Mouse (Mus musculus) forebrain, postnatal 0 days (tissue): ENCODE results near the gene Camsap2. TPM values are rescaled to one million over a fixed set of nuclear protein-coding genes. Genes with fewer than 3 reads are reported as not detected.
A peak's percentile ranks its signal among the peaks of the same experiment; 100 is the strongest.

ENCODE experiments used
- ATAC-seq: fragments of 200-750 bp; cut with Nextera tagmentation; 2 replicates; pipeline ENCODE4 v1.8.0; 2017; ENCODE audit warnings: mild to moderate bottlenecking, moderate library complexity
- DNase-seq: peaks from one replicate; pipeline ENCODE4 v3.0.0-alpha.2; 2015
- H3K27ac ChIP-seq: fragments of 300-500 bp; sonication (generic); 2 replicates; pipeline ENCODE4 v1.5.1; 2014; ENCODE audit warnings: low read depth, mild to moderate bottlenecking, antibody characterized with exemption, low read length, moderate library complexity, mixed read lengths
- H3K27me3 ChIP-seq: fragments of 300-500 bp; sonication (generic); 2 replicates; pipeline ENCODE4 v1.6.1; 2014; ENCODE audit warnings: mild to moderate bottlenecking, low read length, mixed read lengths; ENCODE audit not compliant: insufficient read depth
- H3K36me3 ChIP-seq: fragments of 300-500 bp; sonication (generic); 2 replicates; pipeline ENCODE4 v1.6.1; 2014; ENCODE audit warnings: mild to moderate bottlenecking, moderate library complexity; ENCODE audit not compliant: insufficient read depth
- H3K4me1 ChIP-seq: fragments of 300-500 bp; sonication (generic); 2 replicates; pipeline ENCODE4 v1.6.1; 2014; ENCODE audit warnings: antibody characterized with exemption; ENCODE audit not compliant: insufficient read depth
- H3K4me2 ChIP-seq: fragments of 300-500 bp; sonication (generic); 2 replicates; pipeline ENCODE4 v1.6.1; 2014; ENCODE audit warnings: low read depth, mild to moderate bottlenecking, moderate library complexity
- H3K4me3 ChIP-seq: fragments of 300-500 bp; sonication (generic); 2 replicates; pipeline ENCODE4 v1.5.1; 2014; ENCODE audit warnings: low read depth, low read length, mixed read lengths
- H3K9ac ChIP-seq: fragments of 300-500 bp; sonication (generic); 2 replicates; pipeline ENCODE4 v1.6.1; 2014; ENCODE audit warnings: mild to moderate bottlenecking
- H3K9me3 ChIP-seq: fragments of 300-500 bp; sonication (generic); 2 replicates; pipeline ENCODE4 v1.6.1; 2016; ENCODE audit warnings: low read length
- CTCF ChIP-seq: sonication (generic); IDR thresholded peaks from 2 replicates; pipeline ENCODE4 v1.5.1; 2016; ENCODE audit warnings: antibody characterized with exemption, control low read depth, low read depth
- WGBS: fragments of 180-500 bp; shearing (Covaris S2); extraction: QIAGEN DNeasy Blood & Tissue Kit; methylation state at CpG from one replicate; pipeline ENCODE4 v1.1.7; 2014; 5-methylcytosine and 5-hydroxymethylcytosine counted together
- polyA plus RNA-seq: library from polyadenylated mRNA; unstranded; fragments of >200 nt; fragmentation: Nextera tagmentation; extraction: Ambion mirVana; gene quantifications from 2 replicates; pipeline ENCODE4 v1.2.1, GENCODE M21; 2015
- total RNA-seq: library from RNA; depleted of rRNA; stranded (reverse); fragments of >200 nt; gene quantifications from 2 replicates; pipeline ENCODE4 v1.2.3, GENCODE M21; 2014

The Camsap2 gene
- total and polyA plus RNA-seq, 2 experiments from 2014 or later: 20.1 to 135 TPM

- ATAC-seq (no peak), DNase-seq (no peak)
- H3K27ac ChIP-seq: no peak overlapping the region
Observed at GRCm38 (mm10) chr1:136232986-136233790, 112.7 kb downstream of the Camsap2 start.

GRCm38 (mm10) chr1:136232285-136232926 lies 113.5 kb downstream of the Camsap2 start:
- WGBS: 3% methylated on average over 9 of the region's 9 CpGs
- H3K9ac ChIP-seq: 0 out of 2 replicates have a peak overlapping the region, but pooled peaks have one; percentile 22
- 0 out of 2 replicates have a peak, but pooled peaks have one; percentile 17 for ATAC-seq

More at GRCm38 (mm10) chr1:136232986-136233790, 112.7 kb downstream of the Camsap2 start:
- Histone ChIP-seq H3K9ac (peak overlapping the region; percentile 68), H3K4me2 (peak overlapping the region; percentile 76), H3K27me3 (no peaks in the 10 kb centered on the region), H3K4me1 (peaks cover 8% of the 10 kb centered on the region; the same call in 1 of the 2 replicates), H3K36me3 (no peaks in the 10 kb centered on the region), H3K4me3 (peak overlapping the region; percentile 48), H3K9me3 (no peaks in the 10 kb centered on the region)
- TF ChIP-seq CTCF: no peak
- 2% methylated on average over 23 of the region's 23 CpGs for WGBS

DNA sequence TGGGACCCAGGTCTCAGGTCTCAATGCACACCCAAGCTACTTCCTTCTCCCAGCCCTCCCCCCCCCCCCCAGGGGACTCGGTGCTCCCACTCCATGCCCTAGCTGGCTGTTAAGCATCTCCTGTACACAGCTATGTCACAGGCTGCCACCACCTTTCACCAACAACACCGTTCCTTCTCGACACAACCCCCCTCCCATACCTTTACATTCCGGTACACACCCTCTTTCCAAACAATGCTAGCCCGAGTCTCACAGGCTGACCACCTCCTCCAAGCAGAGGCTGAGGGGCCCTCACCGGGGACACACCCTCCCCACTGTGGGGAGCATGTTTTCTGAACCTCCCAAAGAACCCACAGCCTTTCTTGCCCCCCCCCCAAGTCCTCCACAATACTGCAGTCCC lies 114.3 kb downstream of the Camsap2 start:
- DNase-seq (no peak), ATAC-seq (no peak)
- H3K4me1 ChIP-seq: peaks cover 8% of the 10 kb centered on the region; the same call in 1 of the 2 replicates
- peak overlapping the region; percentile 76 for H3K4me2 ChIP-seq
- H3K27ac ChIP-seq: no peak overlapping the region
- no peaks in the 10 kb centered on the region for H3K9me3 ChIP-seq
- peak overlapping the region; percentile 11; the same call in 1 of the 2 replicates for H3K4me3 ChIP-seq
- H3K9ac ChIP-seq: no peak overlapping the region
- no peaks in the 10 kb centered on the region for H3K27me3 ChIP-seq
- H3K36me3 ChIP-seq: no peaks in the 10 kb centered on the region
- WGBS: 5% methylated on average over 6 of the region's 6 CpGs
- no peak for TF ChIP-seq CTCF

More at GRCm38 (mm10) chr1:136232285-136232926, 113.5 kb downstream of the Camsap2 start:
- Histone ChIP-seq H3K27ac (no peak overlapping the region), H3K4me2 (peak overlapping the region; percentile 76), H3K36me3 (no peaks in the 10 kb centered on the region), H3K9me3 (no peaks in the 10 kb centered on the region), H3K4me3 (peak overlapping the region; percentile 48), H3K27me3 (no peaks in the 10 kb centered on the region), H3K4me1 (peaks cover 8% of the 10 kb centered on the region; the same call in 1 of the 2 replicates)
- TF ChIP-seq CTCF: peak; percentile 15; the same call in 1 of the 2 replicates
- peak; percentile 52 for DNase-seq

GRCm38 (mm10) chr1:136230201-136230600 lies 115.7 kb downstream of the Camsap2 start:
- Histone ChIP-seq H3K36me3 (no peaks in the 10 kb centered on the region), H3K9me3 (no peaks in the 10 kb centered on the region), H3K4me2 (no peak overlapping the region), H3K4me1 (peaks cover 8% of the 10 kb centered on the region; the same call in 1 of the 2 replicates), H3K27ac (no peak overlapping the region), H3K4me3 (no peak overlapping the region), H3K9ac (no peak overlapping the region), H3K27me3 (no peaks in the 10 kb centered on the region)
- no peak for ATAC-seq
- 51% methylated on average over 11 of the region's 11 CpGs for WGBS
- no peak for DNase-seq
- TF ChIP-seq CTCF: no peak

DNA sequence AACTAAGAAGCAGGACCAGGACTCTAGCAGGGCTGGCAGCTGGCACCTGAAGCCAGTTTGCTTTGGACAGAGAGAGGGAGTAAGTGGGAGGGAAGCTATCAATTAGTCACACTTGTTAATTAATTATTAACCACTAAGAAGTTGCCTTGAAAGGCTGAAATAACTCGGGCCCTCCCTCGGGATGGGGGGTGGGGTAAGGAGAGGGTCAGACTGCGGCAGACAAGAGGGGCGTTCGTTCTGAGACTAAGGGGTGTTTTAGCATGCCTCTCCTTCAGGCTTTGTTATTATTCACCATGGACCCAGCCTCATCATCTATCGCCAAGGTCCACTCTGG lies 116.9 kb downstream of the Camsap2 start:
- TF ChIP-seq CTCF: no peak
- Histone ChIP-seq H3K27ac (no peak overlapping the region), H3K4me1 (peaks cover 8% of the 10 kb centered on the region; the same call in 1 of the 2 replicates), H3K36me3 (0 out of 2 replicates have a peak, but pooled peaks cover under 1% of the 10 kb centered on the region), H3K9ac (no peak overlapping the region), H3K4me3 (no peak overlapping the region), H3K27me3 (no peaks in the 10 kb centered on the region), H3K9me3 (no peaks in the 10 kb centered on the region), H3K4me2 (no peak overlapping the region)
- ATAC-seq: no peak
- DNase-seq: no peak
- WGBS: 16% methylated on average over 6 of the region's 6 CpGs

DNA sequence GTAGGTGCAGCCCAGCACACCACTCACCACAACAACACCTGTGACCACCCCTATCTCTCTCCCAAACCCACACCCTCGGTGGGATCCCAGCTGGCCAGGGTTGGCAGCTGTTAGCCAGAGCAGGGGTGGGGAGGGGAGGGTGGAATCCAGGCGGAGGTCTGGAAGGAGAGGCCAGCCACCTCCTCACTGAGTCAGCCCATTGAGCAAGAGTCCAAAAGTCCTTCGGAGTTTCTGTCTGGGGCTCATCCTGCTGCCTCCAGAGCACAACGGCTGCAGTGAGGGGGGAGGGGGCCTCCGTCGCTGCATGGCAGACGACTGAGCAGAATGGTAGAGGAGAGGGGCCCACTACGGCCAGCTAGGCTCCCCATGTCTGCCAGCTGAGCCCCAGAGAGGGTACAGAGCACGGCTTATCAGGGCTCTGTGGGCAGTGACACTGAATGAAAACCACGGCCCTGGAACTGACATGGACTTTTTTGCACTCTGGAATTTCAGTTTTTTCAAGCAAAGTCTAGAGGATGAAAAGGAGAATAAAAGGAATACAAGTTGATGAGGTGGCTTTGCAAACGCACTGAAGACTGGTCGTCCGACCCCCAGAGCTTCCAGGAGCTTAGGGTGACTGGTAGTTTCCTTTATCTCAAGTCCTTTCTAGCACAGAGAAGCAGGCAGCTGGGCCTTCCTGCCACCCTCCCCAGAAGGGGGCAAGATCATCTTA lies 117.4 kb downstream of the Camsap2 start:
- 14% methylated on average over 13 of the region's 13 CpGs for WGBS
- no peak overlapping the region for H3K4me3 ChIP-seq
- no peak overlapping the region for H3K27ac ChIP-seq
- no peak for DNase-seq
- TF ChIP-seq CTCF: no peak
- no peaks in the 10 kb centered on the region for H3K9me3 ChIP-seq
- no peak overlapping the region for H3K9ac ChIP-seq
- H3K36me3 ChIP-seq: 0 out of 2 replicates have a peak, but pooled peaks cover 4% of the 10 kb centered on the region
- peaks cover 8% of the 10 kb centered on the region; the same call in 1 of the 2 replicates for H3K4me1 ChIP-seq
- H3K27me3 ChIP-seq: no peaks in the 10 kb centered on the region
- H3K4me2 ChIP-seq: no peak overlapping the region
- no peak for ATAC-seq
